Mouse (Mus musculus) 416B (cell line): ENCODE measurements around the gene Rassf2.
A peak's percentile ranks its signal among the peaks of the same experiment; 100 is the strongest.

ENCODE experiments used
- DNase-seq: peaks from one replicate; pipeline ENCODE4 v3.0.0; 2011; ENCODE audit warnings: low read depth

The Rassf2 gene

DNA sequence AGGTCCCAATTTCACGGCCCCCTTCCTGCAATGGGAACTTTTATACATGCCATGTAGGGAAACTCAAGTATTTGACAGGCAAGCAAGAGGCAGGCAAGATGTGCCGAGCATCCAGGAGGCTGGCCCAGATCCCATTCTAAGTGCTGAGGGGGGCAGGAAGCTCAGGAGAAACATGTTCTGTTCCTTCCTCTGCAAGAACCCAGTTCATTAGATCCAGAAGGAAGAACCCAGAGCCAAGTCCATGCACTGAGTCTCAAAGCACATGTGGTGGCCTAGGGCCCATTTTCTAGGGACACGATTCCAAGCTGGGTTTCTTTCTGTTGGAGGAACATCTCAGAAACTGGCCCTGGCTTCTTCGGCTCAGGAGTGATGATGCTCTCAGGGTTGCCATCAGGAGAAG lies 24.6 kb downstream of the Rassf2 start:
- no peak for DNase-seq

GRCm38 (mm10) chr2:132004495-132005136 lies 25.4 kb downstream of the Rassf2 start:
- no peak for DNase-seq

DNA sequence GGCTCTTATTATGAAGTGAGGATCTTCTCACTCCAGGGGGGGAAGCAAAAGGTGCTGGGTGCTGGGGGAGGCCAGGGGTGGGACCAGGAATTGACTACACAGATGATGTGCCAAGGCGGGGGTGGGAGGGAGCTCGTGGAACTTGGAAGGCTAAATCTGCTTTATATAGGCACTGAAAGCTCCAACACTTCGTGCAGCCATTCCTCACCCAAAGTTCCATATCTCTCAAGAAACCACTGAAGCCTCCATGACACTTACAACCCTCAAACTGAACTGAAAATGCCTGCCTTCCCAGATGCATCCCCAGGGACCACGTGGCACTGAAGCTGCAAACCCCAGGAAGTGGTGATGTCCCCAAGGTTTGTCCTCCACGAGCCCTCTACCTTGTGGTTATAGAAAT lies 26.1 kb downstream of the Rassf2 start:
- DNase-seq = no peak

- DNase-seq = no peak
Measured at GRCm38 (mm10) chr2:132001696-132002334, 28.2 kb downstream of the Rassf2 start.

DNA sequence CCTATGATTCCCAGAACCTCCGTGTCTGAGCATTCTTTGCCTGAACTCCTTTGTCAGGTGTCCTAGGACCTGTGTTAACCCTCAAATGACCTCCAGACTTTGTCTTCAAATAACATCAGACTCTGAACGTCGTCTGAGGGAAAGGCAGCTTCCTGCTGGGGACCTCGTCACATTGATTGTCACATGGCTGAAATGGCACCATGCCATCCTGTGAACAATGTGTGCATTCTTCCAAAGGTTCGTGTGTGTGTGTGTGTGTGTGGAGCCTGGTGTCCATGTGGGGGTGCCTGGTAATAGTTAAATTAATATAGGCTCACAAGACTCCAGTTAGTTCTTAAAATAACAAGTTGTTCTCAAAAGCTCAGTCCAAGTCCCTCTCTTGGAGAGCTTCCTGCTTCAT lies 32.7 kb downstream of the Rassf2 start:
- DNase-seq = no peak

DNA sequence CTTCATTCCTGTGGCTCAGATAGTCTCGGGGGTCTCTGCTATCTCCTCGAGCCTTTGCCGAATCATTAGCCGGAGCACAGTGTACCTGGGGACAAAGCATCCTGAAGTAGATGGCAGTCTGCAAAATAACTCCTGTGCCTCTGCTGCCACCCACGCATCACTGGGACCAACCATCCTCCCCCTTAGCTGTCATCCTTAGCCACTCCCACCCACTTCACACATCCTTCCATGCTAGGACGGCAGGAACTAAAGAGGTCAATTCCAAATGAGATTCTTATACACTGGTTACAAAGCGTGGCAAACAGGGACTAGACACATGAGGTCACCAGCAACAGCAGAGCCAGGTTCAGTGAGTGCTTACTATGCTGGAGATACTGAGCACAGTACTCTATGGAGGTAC lies 33.7 kb downstream of the Rassf2 start:
- no peak for DNase-seq

GRCm38 (mm10) chr2:131995742-131996141 lies 34.3 kb downstream of the Rassf2 start:
- DNase-seq = no peak

DNA sequence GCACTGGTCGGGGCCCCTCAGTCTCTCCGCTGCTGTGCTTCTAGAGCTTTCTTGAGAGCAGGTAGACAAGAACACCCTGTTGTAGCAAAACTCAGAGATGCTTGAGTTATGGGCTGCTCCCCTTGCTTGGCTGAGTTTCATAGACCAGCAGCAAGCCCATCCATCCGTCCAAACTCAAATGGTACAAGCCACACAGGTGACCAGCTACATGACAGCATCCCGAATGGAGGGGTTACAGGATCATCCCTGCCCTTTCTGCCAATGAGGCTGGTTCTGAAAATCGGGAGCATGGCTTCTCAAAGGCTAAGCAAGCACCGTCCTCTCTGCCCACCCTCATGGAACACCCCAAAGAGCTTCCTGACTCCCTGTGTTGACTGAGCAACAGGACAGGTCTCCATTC lies 35.1 kb downstream of the Rassf2 start:
- DNase-seq = no peak

GRCm38 (mm10) chr2:131993563-131994088 lies 36.4 kb downstream of the Rassf2 start:
- DNase-seq = no peak

GRCm38 (mm10) chr2:131993151-131993550 lies 36.9 kb downstream of the Rassf2 start:
- DNase-seq = no peak

GRCm38 (mm10) chr2:131992487-131992886 lies 37.6 kb downstream of the Rassf2 start:
- DNase-seq = peak; percentile 62

GRCm38 (mm10) chr2:131988550-131988949 lies 41.5 kb downstream of the Rassf2 start:
- DNase-seq = no peak

DNA sequence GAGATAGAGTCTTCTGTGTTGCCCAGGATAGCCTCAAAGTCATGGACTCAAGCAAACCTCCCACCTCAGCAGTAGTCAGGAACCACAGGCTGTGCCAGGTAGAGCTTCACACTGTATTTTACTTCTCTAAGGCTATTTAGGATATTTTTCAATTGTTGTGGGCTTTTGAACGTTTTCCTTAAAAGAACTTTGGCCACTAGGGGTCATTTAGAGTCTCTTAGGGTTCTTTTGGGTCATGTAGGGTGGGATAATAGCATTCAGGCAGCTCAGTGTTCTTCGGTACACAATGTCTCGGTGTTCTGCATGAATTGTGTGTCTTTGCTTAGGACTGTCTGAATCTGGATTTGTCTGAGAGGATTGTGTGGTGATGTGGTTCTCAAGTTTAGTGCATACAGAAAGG lies 42.1 kb downstream of the Rassf2 start:
- DNase-seq = peak; percentile 50

- DNase-seq = peak; percentile 86
Measured at GRCm38 (mm10) chr2:131982546-131983196, 47.4 kb downstream of the Rassf2 start.

DNA sequence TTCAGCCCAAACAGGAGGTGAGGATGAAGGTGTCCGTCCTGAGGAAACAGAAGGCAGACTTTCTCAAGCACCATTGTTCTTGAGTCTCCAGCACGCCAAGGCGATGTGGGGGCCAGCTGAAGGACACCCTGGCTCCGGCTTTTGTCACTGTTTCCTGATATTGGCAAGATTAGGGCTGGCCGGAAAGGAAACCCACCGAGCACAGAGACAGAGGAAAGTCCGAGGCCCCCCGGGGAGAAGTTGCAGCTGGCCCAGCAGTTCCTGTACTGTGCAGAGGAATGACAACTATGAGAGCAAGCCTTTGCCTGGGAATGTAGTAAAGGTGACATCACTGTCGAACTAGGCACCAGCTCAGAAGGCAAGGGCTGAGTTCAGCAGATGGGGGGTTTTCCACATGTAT lies 49.2 kb downstream of the Rassf2 start:
- peak; percentile 74 for DNase-seq

DNA sequence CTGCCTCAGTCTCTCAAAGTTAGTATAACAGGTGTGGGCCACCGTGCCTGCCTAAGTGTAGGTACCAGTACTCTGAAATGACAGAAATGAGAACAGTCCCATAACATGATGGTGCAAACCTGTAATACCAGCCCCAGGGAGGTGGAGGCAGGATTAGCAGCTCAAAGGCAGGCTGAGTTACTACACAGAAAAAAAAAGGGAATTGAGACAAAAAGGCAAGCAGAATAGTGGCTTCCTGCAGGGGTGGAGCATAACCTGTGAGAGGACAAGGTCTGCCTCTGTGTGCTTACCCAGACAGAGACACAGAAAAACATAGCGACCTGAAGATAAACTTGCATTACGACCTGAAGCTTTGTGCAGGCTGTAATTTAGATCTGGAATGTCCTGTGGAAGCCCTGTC lies 53.4 kb downstream of the Rassf2 start:
- no peak for DNase-seq

- DNase-seq = no peak
Measured at GRCm38 (mm10) chr2:131971098-131971497, 59.0 kb downstream of the Rassf2 start.

DNA sequence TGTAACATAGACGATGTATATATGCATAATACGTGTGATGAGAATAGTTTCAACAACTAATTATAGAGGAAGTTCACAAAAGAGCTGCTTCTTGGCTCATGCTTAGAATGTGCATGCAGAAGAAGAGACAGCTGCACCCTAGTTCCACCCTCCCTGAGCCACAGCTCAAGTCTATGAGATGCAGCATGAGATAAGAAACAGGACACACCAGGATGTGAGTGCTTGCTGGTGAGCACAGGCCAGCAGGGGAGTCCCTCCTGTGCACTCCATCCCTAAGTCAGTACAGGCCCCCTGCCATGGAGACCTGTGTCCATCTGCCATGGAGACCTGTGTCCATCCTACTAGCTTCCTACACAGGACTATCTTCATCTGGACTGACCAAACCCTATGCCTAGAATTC lies 59.5 kb downstream of the Rassf2 start:
- DNase-seq = no peak

- no peak for DNase-seq
Measured at GRCm38 (mm10) chr2:131961671-131962070, 68.4 kb downstream of the Rassf2 start.

DNA sequence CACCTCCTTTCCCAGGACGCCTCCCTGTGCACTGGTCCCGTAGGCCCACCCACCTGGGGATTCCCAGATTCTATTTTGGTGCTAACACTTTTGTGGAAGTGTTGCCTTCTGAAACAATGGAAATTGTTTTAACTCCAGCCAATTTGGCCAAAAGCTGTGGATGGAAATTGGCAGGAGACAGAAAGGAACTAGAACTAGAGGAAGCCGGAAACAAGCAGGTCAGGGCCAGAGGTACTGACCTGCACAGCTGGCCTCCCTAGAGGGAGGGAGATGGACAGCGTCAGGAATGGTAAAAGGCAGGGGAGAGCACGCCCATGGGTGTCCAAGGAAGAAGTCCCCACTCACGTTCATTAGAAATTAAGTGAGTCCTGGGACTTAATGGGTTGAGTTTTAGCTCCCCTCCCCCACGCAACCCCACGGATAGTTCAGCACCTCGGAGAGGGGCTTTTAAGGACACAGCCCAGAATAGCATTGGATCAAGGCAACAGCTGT lies 72.3 kb downstream of the Rassf2 start:
- peak; percentile 27 for DNase-seq

DNA sequence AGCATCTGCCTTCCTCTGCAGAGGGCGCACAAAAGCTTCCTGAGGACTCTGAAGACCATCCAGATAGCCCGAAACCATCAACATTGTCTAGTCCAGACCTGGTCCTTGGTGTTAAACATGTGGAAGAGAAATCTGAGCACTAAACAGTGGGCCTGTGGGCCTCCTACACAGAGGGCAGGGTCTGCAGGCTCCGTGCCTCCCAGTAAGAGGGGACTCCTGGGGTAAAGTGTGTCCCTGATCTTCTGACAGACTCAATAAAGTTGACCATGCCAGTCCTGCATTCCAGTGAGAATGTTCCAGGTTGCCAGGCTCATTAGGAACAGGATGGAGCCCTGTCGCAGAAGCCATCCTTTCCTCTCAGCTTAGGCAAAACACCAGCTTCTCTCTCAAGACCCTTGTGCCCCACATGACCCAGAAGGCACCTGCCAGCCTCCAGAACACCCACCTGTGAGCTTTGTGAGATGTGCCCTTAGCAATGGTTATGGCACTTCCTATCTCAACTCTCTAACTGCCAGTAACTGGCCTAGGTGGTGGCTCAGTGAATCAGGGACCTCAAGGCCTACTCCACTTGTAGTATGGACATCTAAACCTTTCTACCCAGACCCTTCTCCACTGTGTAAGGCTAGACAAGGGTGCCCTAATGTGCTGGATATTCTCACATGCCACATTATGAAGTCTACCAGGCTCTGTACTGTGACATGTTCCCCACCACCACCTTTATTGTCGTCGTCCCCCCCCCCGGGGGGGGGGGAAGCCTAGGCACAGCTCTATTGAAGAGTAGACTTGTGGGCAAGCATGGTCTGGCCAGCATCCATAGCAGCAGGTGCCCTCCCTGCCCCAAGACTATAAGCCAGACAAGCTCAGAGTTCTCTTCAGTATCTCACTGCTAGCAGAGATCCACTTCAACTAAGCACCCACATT lies 73.5 kb downstream of the Rassf2 start:
- no peak for DNase-seq

DNA sequence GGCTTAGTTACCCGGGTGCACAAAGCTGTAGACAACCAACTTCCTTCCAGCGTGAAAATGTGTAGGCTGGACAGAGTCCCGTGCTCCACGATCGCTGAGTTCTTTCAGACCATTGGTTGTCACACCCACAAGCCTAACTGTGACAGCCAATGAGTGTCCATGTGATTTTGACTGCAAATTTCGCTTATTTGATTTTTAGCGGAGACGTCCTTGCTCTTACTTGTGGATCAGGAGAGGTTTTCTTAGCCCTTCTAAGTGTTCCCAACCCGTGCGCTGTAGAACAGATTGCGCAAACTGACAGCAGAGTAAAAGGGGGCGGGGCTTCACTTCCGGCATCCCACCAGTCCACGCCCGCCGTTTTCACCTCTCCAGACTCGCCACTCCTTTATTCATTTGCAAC lies 74.8 kb downstream of the Rassf2 start:
- peak; percentile 50 for DNase-seq
